Mouse (Mus musculus) small intestine, adult 2 months (tissue): ENCODE data around the gene Tfrc.

Experiments
- CTCF ChIP-seq: fragments of 200-500 bp; IDR thresholded peaks from 2 replicates; pipeline ENCODE4 v1.5.1; 2012; ENCODE audit warnings: low read depth, mild to moderate bottlenecking, control low read depth, inconsistent platforms, low read length, moderate library complexity, mixed read lengths; ENCODE audit not compliant: insufficient replicate concordance, insufficient read length; ENCODE audit errors: extremely low read depth
- POLR2A ChIP-seq: fragments of 200-500 bp; IDR thresholded peaks from 2 replicates; pipeline ENCODE4 v1.6.1; 2012; ENCODE audit warnings: low read depth, mild to moderate bottlenecking, control low read depth, inconsistent platforms, low read length, moderate library complexity

GRCm38 (mm10) chr16:32568401-32568800 is 40.3 kb upstream of the Tfrc start:
- TF ChIP-seq CTCF, result no peak
- TF ChIP-seq POLR2A, result no peak
